Mouse (Mus musculus): ENCODE results near the gene Flrt1.

Flrt1 gene

DNA sequence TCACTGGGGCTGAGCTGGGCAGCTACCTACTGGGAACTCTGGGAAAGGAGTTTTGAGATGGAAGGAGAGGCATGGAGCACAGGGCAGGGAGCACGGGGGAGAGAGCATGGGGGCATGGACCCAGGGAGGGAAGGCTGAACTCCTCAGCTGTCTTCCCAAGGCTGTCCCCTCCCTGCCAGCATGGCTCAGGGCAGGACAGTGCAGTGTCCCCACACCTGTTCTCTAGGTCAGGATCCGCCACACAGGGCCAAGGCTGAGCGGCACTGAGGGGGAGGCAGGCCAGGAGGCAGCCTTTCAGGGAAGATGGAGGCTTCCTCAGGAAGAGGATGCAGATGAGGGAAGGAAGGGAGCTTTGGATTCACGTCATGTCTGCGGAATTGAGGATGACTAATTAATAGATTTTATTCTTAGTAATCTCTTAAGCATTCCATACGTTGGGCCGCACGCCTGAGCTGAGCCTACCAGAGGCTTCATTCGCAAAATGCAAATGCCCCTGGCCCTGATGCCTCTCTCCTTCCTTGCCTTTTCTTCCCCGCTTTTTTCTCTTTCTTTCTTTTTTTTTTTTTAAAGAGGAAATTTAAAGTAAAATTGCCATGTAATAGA, 14.0 kb downstream of the Flrt1 start:
- TF ChIP-seq GATA4 (IDR thresholded peaks at IDR 0.05; ENCODE audit: insufficient replicate concordance, low read length), result peak; percentile 9; the same call in 1 of the 2 replicates

DNA sequence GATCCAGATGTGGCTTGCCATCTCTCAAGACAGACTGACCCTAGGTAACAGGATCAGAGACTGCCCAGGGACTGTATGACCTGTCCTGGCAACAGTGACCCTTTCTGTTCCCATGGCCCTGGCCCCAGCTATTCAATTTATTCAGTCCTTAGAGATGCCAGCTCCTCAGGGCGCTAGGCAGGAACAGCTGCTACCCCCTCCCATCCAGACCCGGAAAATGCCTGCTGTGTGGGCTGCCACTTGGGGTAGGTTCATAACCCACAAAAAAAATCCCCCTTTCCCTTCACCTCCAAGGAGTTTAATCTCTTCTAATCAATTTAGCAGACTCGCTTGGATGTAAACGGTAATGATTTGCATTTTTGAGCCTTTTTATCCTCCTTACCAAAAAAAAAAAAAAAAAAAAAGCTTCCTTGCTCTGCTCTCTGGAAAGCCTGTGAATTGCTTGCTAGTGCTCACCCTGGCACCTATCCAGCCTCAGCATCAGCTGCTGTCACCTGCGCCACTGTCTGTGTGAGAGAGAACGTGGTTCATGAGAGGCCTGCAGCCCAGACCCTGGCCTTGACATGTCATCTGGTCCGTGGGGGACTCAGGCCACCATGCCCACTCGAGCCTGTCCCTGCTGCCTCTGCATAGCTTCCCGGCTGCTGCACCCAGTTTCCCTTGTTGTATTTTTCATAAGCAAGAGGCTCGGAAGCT, 15.0 kb downstream of the Flrt1 start:
- TF ChIP-seq GATA4 (IDR thresholded peaks at IDR 0.05; ENCODE audit: insufficient replicate concordance, low read length), result no peak

DNA sequence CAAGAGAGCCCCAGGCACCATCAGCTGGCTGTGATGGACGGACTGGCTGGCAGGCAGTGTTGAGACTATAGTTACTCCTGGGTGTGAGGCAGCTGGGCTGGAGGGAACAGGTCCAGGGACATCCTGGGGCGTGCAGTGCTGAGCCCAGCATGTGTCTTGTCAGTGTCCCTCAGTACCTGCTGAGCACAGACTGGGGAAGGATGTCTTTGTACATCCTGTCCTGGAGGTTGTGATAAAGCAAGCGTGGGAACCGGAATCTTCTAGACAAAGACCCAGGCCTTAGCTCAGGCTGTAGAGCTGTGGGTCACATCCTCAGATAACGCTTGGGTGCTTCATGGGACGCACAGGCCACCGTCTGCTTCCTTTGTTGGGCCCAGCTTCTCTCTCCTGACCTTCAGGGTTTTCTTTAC, 15.7 kb downstream of the Flrt1 start:
- peak; percentile 99 for TF ChIP-seq GATA4 (IDR thresholded peaks at IDR 0.05; ENCODE audit: insufficient replicate concordance, low read length)

DNA sequence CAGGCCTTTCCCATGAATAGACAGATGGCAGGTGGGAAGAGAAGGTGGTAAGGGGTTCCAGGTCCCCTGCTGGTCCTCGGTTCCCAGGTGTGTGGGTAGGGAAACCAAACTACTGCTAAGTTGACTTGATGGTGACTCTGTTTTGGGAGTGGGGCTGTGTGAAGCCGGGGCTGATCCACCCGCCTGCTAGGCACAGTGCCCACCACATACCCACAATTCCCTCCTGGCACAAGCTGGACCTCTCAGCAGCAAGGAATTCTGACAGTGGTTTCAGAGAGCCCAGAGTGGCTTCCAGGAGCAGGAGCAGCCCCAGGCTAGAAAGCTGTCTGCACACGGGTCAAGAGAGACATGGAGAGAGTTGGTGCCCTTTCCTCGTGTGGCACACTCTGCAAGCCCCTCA, 16.5 kb downstream of the Flrt1 start:
- no peak for TF ChIP-seq GATA4 (IDR thresholded peaks at IDR 0.05; ENCODE audit: insufficient replicate concordance, low read length)

DNA sequence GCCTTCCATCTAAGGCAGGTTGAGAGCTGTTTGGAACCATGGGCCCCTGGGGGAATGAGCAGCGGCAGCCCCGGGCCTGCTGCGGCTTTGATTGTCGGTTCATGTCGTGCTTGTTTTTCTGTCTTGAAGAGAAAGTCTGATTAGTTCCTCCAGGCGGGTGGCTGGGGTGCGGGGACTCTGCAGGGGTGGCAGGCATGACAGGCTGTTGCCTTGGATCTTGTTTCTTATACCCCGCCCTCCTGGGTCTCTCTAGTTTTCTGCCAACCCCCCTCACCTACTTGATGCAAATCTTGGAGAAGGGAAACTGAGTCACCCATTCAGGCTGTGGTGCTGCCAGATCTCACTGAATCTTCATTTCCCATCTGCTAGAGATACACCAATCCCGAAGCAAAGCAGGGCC, 17.0 kb downstream of the Flrt1 start:
- TF ChIP-seq GATA4 (IDR thresholded peaks at IDR 0.05; ENCODE audit: insufficient replicate concordance, low read length), result no peak

DNA sequence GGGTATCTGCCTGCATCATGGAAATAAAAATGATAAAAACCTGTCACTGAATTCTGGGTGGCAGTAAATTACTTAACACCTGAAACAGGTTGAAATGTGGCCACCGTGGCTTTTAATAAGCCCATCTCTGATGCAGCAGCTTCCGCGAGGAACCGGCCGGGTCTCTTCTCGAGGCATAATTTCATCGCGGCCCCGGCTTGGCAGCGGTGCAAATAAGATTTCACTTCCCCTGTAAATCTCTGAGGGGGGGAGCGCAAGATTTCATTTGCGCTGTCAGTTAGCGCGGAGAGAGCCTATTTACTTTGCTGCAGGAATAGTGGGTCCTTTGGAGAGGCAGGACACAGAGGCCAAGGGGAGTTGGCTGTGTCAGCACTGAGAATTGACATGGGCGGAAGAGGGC, 20.8 kb downstream of the Flrt1 start:
- no peak for TF ChIP-seq GATA4 (IDR thresholded peaks at IDR 0.05; ENCODE audit: insufficient replicate concordance, low read length)

DNA sequence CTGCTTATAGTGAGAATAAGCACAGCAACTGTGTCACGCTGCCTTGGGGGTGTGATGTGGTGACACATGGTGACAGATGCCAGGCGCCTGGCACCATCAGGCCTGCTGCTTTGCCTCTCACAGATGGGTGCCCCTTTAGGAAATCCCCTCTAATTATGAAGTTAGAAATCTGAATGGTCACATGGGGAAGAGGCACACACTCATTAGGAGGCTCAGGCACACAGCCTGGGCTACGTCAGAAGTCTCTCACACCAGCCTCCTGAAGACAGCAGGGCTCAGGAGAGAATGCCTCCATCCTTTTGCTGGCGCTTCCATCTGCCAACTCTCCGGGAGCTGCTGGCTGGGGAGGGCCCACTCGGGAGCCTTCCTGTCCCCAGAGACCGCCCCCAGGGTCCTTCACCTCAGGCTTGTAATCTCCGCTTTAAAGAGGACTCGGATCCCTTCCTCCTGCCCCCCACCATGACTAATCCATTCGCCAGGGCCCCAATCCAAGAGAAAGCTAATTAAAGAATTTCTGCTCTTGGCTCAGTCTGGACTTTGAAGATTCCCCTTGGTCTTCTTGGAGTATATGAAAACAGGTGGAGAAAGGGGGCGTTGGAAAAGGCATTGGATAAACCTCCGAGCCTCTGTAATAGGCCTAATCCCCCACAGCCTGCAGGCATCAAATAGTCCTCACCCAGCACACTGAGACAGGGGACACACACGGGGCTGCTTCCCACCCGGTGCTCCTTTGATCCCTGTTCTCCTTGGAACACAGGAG, 22.3 kb downstream of the Flrt1 start:
- TF ChIP-seq GATA4 (IDR thresholded peaks at IDR 0.05; ENCODE audit: insufficient replicate concordance, low read length), result no peak

DNA sequence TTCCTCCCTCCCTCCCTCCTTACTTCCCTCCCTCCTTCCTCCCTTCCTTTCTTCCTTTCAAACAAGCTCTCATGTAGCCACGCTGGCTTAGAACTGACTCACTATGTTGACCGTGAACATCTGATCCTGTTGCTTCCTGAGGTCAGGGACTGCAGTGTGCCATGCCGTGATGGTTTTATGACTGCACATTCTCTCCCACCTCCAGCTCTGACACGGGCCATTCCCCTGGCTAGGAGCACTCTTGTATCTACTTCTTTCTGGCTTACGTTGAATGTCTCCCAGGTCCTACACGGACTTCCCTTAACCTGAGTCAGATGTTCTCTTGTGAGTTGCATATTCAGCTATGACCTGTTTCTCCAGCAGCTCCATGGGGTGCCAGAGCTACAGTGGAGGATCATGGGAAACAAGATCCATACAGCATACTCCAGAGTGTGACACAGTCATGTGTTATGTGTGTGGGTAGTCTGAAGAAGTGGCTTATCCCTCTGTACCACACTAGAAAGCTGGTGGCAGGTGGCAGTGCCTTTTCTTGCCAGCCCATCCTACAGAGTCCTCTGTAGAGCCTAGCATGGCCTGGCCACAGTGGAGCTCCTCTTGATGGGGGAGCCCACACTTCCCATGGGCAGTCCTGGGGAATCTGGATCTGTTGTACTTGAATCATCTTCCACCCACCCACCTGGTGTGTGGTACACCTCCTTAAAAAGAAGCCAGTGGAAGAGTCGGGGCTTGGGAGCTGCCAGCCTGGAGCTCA, 23.8 kb downstream of the Flrt1 start:
- TF ChIP-seq GATA4 (IDR thresholded peaks at IDR 0.05; ENCODE audit: insufficient replicate concordance, low read length), result no peak

DNA sequence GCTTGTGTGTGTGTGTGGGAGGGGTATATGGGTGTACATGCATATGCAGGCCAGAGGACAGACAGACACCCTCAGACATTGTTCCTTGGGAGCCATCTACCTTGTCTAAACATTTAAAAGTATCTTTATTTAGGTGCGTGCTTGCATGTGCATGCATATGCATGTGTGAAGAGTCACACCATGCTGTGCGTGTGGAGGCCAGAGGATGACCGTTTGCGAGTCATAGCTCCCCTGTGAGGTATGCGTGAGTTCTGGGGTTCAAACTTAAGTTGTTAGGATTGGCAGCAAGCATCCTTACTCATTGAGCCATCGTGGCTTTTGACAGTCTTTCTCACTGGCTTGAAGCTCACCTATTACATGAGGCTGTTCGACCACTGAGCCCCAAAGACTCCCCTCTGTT, 27.3 kb downstream of the Flrt1 start:
- TF ChIP-seq GATA4 (IDR thresholded peaks at IDR 0.05; ENCODE audit: insufficient replicate concordance, low read length), result no peak

DNA sequence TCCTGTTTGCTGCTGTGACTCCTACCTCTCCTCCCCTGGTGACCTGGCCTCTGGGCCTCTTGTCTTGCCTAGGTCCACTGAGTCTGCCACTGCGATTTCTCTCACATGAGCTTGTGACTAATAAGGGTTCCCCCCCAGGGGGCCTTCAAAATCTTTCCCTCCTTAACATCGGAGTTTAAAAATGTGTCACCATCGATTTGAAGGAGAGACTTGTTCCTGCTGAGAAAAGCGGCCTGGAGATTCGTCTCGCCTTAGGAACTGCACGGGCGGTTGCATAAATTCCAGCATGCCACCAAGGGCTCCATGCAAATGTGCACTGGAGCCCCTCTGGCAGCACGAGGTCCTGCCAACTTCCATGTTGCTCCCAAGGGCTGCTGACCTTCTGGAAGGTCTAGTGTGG, 27.9 kb downstream of the Flrt1 start:
- no peak for TF ChIP-seq GATA4 (IDR thresholded peaks at IDR 0.05; ENCODE audit: insufficient replicate concordance, low read length)

DNA sequence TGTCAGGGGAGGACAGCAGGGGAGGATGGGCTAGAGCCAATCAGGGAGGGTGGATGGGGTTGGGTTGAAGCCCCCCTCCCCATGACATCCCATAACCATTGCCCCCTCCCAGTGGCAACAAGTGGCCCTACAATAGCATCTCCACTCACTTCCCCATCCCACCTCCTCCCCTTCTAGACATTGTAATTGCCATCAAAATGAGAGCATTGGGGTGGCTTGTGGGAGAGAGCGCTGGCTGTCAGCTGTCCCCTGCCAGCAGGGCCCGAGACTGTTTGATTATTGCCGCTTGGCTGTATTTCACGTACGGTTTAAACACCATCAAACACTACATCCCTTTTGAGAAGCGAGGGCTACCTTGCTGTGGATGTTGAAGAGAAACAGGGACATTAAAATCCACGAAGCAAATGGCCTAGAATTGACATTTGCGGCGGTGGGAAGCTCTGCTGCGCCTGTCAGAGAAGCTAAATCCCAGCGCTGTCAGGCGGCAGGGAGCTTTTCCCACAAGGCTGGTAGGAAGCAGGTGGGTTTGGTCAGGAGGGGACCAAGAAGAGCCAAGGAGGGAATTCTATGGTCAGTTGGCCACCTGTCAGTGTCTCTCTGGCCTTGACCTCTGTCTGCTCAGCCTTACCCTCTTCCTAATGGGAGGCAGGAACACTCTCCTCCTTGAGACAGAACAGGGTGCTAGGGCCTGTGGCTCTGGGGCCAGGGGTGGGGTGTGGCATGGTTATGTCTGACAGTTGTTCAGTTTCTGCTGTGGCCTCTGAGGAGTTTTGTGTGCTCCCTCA, 31.3 kb downstream of the Flrt1 start:
- no peak for TF ChIP-seq GATA4 (IDR thresholded peaks at IDR 0.05; ENCODE audit: insufficient replicate concordance, low read length)

DNA sequence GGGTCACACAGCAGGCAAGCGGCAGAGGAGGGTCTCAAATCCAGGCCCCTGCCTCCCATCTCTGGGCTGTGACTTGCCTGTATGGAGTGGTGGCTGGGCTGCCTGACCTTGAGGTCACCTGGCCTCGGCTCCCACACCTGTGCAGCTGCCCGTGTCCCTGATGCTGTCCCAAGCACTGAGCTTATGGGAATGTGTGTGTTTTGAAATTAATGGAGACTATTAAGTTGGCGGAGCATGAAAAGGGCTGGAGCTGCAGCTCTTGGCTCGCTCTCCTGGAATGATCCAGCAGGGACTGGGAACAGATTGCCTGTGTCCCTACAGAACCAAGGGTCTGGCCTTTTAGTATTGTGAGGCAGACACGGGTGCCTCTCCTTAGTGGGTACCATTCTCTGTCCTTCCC, 33.3 kb downstream of the Flrt1 start:
- no peak for TF ChIP-seq GATA4 (IDR thresholded peaks at IDR 0.05; ENCODE audit: insufficient replicate concordance, low read length)

DNA sequence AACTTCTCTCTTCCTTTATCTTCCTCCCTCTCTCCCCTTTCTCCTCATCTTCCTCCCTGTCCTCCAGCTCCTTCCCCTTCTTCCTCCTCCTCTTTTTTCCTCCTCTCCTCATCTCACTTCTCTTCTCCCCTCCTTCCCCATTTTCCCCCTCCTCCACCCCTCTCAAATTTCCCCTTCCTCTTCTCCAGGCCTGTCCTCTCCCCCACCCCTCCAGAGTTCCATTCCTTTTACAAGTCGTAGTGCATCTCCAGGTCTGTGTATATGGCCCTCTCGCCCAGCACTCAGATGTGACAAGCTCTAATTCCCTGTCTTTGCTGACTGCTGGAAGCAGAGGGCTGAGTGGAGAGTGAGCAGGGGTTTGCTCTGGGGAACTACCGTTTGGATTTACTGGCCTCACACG, 34.8 kb downstream of the Flrt1 start:
- no peak for TF ChIP-seq GATA4 (IDR thresholded peaks at IDR 0.05; ENCODE audit: insufficient replicate concordance, low read length)

DNA sequence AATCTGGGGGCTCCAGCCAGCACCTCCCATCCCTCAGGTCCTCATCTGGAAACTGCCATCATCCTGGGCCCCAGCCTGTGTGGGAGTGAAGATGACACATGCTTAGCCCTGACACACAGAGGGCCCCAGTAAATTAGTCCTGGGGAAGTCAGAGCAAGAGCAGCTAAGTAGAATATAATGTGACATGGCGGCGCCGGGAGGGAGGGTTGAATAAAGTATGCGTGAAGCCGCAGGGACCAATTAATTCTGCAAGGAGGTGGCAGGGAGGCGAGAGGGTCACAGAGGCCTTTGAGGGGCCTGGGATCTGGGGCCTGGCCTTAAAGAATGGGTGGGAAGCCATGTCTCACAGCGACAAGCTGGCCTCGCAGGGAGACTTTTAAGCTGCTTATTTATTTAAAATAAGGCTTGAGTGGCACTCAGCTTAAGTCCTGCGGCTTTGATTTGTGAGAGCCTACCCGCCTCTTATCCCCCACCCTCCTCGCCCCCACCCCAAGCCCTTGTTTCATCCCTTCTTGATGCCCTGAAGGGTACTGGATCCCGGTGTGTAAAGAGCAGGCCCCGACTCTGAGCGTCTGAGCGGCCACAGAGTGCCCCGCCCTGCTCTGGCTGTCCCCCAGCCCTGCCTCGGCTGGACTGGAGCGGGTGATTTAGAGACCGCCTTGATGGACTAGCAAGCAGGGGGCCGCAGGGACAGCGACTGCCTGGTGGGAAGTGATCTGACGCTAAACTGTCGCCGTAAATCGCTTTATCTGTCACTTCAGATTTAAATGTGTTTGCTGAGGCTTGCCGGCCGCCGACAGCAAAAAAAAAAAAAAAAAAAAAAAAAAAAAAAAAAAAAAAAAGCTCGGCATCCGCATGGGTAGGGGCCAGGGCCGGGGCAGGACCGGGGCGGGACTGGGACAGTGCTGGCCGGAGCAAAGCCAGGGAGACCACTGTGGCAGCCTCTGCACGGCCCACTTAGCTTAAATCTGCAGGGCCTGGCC, 35.5 kb downstream of the Flrt1 start:
- TF ChIP-seq GATA4 (IDR thresholded peaks at IDR 0.05; ENCODE audit: insufficient replicate concordance, low read length), result no peak
